Mouse (Mus musculus) kidney, postnatal 0 days (tissue): Measurements from ENCODE around the gene Lao1. TPM values are rescaled to one million over a fixed set of nuclear protein-coding genes. Genes with fewer than 3 reads are reported as not detected.

Source experiments
- ATAC-seq: fragments of 200-750 bp; cut with Nextera tagmentation; replicated peaks from 2 replicates; pipeline ENCODE4 v1.8.0; 2017; ENCODE audit warnings: low read depth, moderate number of reproducible peaks, moderate TSS enrichment, moderate library complexity; ENCODE audit not compliant: low FRiP score
- DNase-seq: peaks from one replicate; pipeline ENCODE4 v3.0.0-alpha.2; 2016; ENCODE audit warnings: low spot score
- H3K27ac ChIP-seq: fragments of 300-500 bp; sonication (generic); 2 replicates; pipeline ENCODE4 v1.5.1; 2014; ENCODE audit warnings: mild to moderate bottlenecking
- H3K27me3 ChIP-seq: fragments of 300-500 bp; sonication (generic); 2 replicates; pipeline ENCODE4 v1.6.1; 2014; ENCODE audit warnings: low read length, mixed read lengths; ENCODE audit not compliant: insufficient read depth
- H3K36me3 ChIP-seq: fragments of 300-500 bp; sonication (generic); 2 replicates; pipeline ENCODE4 v1.6.1; 2014; ENCODE audit warnings: low read length, mixed read lengths; ENCODE audit not compliant: insufficient read depth
- H3K4me1 ChIP-seq: fragments of 300-500 bp; sonication (generic); replicated peaks from 2 replicates; pipeline ENCODE4 v1.6.1; 2014; ENCODE audit warnings: antibody characterized with exemption, low read length, mixed read lengths; ENCODE audit not compliant: insufficient read depth
- H3K4me2 ChIP-seq: fragments of 300-500 bp; sonication (generic); 2 replicates; pipeline ENCODE4 v1.6.1; 2014; ENCODE audit warnings: mild to moderate bottlenecking, low read length, moderate library complexity, mixed read lengths
- H3K4me3 ChIP-seq: fragments of 300-500 bp; sonication (generic); replicated peaks from 2 replicates; pipeline ENCODE4 v1.5.1; 2014; ENCODE audit warnings: low read depth, low read length
- H3K9ac ChIP-seq: fragments of 300-500 bp; sonication (generic); 2 replicates; pipeline ENCODE4 v1.6.1; 2014; ENCODE audit warnings: low read depth, low read length
- H3K9me3 ChIP-seq: fragments of 300-500 bp; sonication (generic); replicated peaks from 2 replicates; pipeline ENCODE4 v1.6.1; 2016; ENCODE audit warnings: low read length, inconsistent platforms, mixed read lengths
- CTCF ChIP-seq: IDR thresholded peaks from 2 replicates; pipeline ENCODE4 v1.5.1; 2016; ENCODE audit warnings: antibody characterized with exemption, low read depth, mild to moderate bottlenecking, moderate library complexity
- WGBS: fragments of 180-500 bp; shearing (Covaris S2); extraction: QIAGEN DNeasy Blood & Tissue Kit; methylation state at CpG from one replicate; pipeline ENCODE4 v1.1.7; 2014; 5-methylcytosine and 5-hydroxymethylcytosine counted together
- polyA plus RNA-seq: library from polyadenylated mRNA; unstranded; fragments of >200 nt; fragmentation: Nextera tagmentation; extraction: Ambion mirVana; gene quantifications from 2 replicates; pipeline ENCODE4 v1.2.1, GENCODE M21; 2015

Gene Lao1
- polyA plus RNA-seq, 1 experiment from 2014 or later = not detected

- 92% methylated on average over 4 of the region's 4 CpGs for WGBS
- DNase-seq = no peak
- no peak for TF ChIP-seq CTCF
Observed at GRCm38 (mm10) chr4:118985291-118985690, 23.9 kb downstream of the Lao1 start.

GRCm38 (mm10) chr4:118988535-118988934 lies 27.2 kb downstream of the Lao1 start:
- H3K4me2 ChIP-seq = no peak overlapping the region
- whole genome bisulfite sequencing = 9% methylated on average over 3 of the region's 3 CpGs
- TF ChIP-seq CTCF = peak; percentile 79
- ATAC-seq = no peak
- H3K4me1 ChIP-seq = no peaks in the 10 kb centered on the region
- H3K9me3 ChIP-seq = no peaks in the 10 kb centered on the region
- no peak overlapping the region for H3K27ac ChIP-seq
- H3K27me3 ChIP-seq = no peaks in the 10 kb centered on the region
- no peak overlapping the region for H3K9ac ChIP-seq
- H3K4me3 ChIP-seq = no peak overlapping the region
- DNase-seq = peak; percentile 42
- no peaks in the 10 kb centered on the region for H3K36me3 ChIP-seq

More at GRCm38 (mm10) chr4:118985291-118985690, 23.9 kb downstream of the Lao1 start:
- no peaks in the 10 kb centered on the region for H3K27me3 ChIP-seq
- H3K4me3 ChIP-seq = no peak overlapping the region
- H3K4me2 ChIP-seq = no peak overlapping the region
- H3K4me1 ChIP-seq = no peaks in the 10 kb centered on the region
- H3K9me3 ChIP-seq = no peaks in the 10 kb centered on the region
- ATAC-seq = no peak
- no peaks in the 10 kb centered on the region for H3K36me3 ChIP-seq
- no peak overlapping the region for H3K27ac ChIP-seq
- no peak overlapping the region for H3K9ac ChIP-seq

GRCm38 (mm10) chr4:118989331-118989730 lies 28.0 kb downstream of the Lao1 start:
- Histone ChIP-seq H3K9ac (no peak overlapping the region), H3K4me1 (no peaks in the 10 kb centered on the region), H3K36me3 (no peaks in the 10 kb centered on the region), H3K4me3 (no peak overlapping the region), H3K27ac (no peak overlapping the region), H3K27me3 (no peaks in the 10 kb centered on the region), H3K9me3 (no peaks in the 10 kb centered on the region), H3K4me2 (no peak overlapping the region)
- no peak for TF ChIP-seq CTCF
- DNase-seq (no peak), ATAC-seq (no peak)
- WGBS = 25% methylated on average over 12 of the region's 12 CpGs

- Histone ChIP-seq H3K27me3 (no peaks in the 10 kb centered on the region), H3K4me1 (no peaks in the 10 kb centered on the region), H3K4me2 (no peak overlapping the region), H3K9ac (no peak overlapping the region), H3K36me3 (no peaks in the 10 kb centered on the region), H3K9me3 (no peaks in the 10 kb centered on the region), H3K4me3 (no peak overlapping the region), H3K27ac (no peak overlapping the region)
- 38% methylated on average over 4 of the region's 4 CpGs for WGBS
- DNase-seq = peak; percentile 32
- TF ChIP-seq CTCF = peak; percentile 65
- ATAC-seq = no peak
Observed at GRCm38 (mm10) chr4:118991797-118992196, 30.4 kb downstream of the Lao1 start.

- Histone ChIP-seq H3K9ac (no peak overlapping the region), H3K4me1 (no peaks in the 10 kb centered on the region), H3K36me3 (no peaks in the 10 kb centered on the region), H3K4me2 (no peak overlapping the region), H3K27ac (no peak overlapping the region), H3K4me3 (no peak overlapping the region), H3K27me3 (no peaks in the 10 kb centered on the region), H3K9me3 (no peaks in the 10 kb centered on the region)
- TF ChIP-seq CTCF = no peak
- no peak for ATAC-seq
- WGBS = 91% methylated on average over 14 of the region's 14 CpGs
- no peak for DNase-seq
Observed at GRCm38 (mm10) chr4:118997127-118997542, 35.8 kb downstream of the Lao1 start.

GRCm38 (mm10) chr4:118999691-119000486 lies 38.5 kb downstream of the Lao1 start:
- WGBS = 55% methylated on average over 19 of the region's 19 CpGs
- ATAC-seq (no peak), DNase-seq (peak; percentile 16)
- peak; percentile 6; the same call in 1 of the 2 replicates for TF ChIP-seq CTCF
- no peak overlapping the region for H3K27ac ChIP-seq
- no peak overlapping the region for H3K9ac ChIP-seq
- H3K4me2 ChIP-seq = no peak overlapping the region
- H3K9me3 ChIP-seq = no peaks in the 10 kb centered on the region
- no peaks in the 10 kb centered on the region for H3K4me1 ChIP-seq
- H3K27me3 ChIP-seq = no peaks in the 10 kb centered on the region
- no peaks in the 10 kb centered on the region for H3K36me3 ChIP-seq
- H3K4me3 ChIP-seq = no peak overlapping the region

GRCm38 (mm10) chr4:119001696-119002095 lies 40.3 kb downstream of the Lao1 start:
- no peaks in the 10 kb centered on the region for H3K9me3 ChIP-seq
- no peak overlapping the region for H3K27ac ChIP-seq
- no peaks in the 10 kb centered on the region for H3K27me3 ChIP-seq
- 52% methylated on average over 10 of the region's 10 CpGs for WGBS
- no peak overlapping the region for H3K4me3 ChIP-seq
- H3K4me2 ChIP-seq = no peak overlapping the region
- no peak for TF ChIP-seq CTCF
- no peaks in the 10 kb centered on the region for H3K36me3 ChIP-seq
- ATAC-seq (no peak), DNase-seq (no peak)
- H3K4me1 ChIP-seq = no peaks in the 10 kb centered on the region
- no peak overlapping the region for H3K9ac ChIP-seq
